Mouse (Mus musculus) right cerebral cortex, adult 2 months (tissue): ENCODE results near the gene Vmn2r69.

Experiments used
- DNase-seq, 2 experiments: peaks; one replicate each; pipeline ENCODE4 v3.0.0; 2021 to 2022; ENCODE audit warnings: low spot score in 2 of 2

The Vmn2r69 gene

GRCm38 (mm10) chr7:85415820-85416219, at the start of gene Vmn2r69:
TSS of gene Vmn2r69 (minus strand) at chr7:85415920.
- DNase-seq: no peak
